Mouse (Mus musculus) hematopoietic stem cell, adult 5-6 weeks (primary cell): ENCODE data around the gene Fam71f2. TPM values are rescaled to one million over a fixed set of nuclear protein-coding genes. Genes with fewer than 3 reads are reported as not detected.

Source experiments
- ATAC-seq, 2 experiments: fragments of 125-278 bp in 1 of 2; replicated peaks in 1 of 2; 2 replicates each; pipeline ENCODE4 v1.8.0; 2016 to 2017; ENCODE audit warnings: inconsistent platforms in 2 of 2, mild to moderate bottlenecking in 2 of 2, moderate number of reproducible peaks in 2 of 2, low read depth in 1 of 2, moderate TSS enrichment in 1 of 2; ENCODE audit not compliant: low FRiP score in 2 of 2, poor library complexity in 2 of 2, severe bottlenecking in 2 of 2, insufficient read depth in 1 of 2, low TSS enrichment in 1 of 2
- total RNA-seq: library from RNA; stranded (forward); fragments of 172-1452, 232-1000 nt; gene quantifications from 2 replicates; pipeline ENCODE4 v1.2.3, GENCODE M21; 2017

The Fam71f2 gene
- total RNA-seq, result 1.6 TPM in 1 of 2 replicates, not detected in the other

GRCm38 (mm10) chr6:29279293-29279692 lies at the start of gene Fam71f2:
Gene Fam71f2, plus strand, starts transcription at chr6:29279593.
- ATAC-seq, result no peak

DNA sequence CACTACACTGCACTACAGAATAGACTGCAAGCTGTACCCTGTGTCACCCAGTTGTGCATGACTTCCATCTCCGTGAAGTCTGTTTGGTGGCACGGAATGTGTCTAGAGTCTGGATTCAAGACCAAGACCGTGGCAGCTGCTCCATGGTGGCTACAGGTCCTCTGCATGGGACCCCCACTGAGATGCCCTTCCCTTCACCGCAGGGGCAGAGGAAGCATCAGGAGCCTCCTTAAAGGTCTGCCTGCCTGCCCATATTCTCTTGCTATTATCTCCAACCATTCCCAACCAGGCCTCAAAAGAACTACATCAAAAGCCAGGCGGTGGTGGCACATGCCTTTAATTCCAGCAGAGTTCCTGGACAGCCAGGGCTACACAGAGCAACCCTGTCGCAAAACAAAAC lies 49.0 kb upstream of the Fam71f2 start:
- ATAC-seq, result no peak

DNA sequence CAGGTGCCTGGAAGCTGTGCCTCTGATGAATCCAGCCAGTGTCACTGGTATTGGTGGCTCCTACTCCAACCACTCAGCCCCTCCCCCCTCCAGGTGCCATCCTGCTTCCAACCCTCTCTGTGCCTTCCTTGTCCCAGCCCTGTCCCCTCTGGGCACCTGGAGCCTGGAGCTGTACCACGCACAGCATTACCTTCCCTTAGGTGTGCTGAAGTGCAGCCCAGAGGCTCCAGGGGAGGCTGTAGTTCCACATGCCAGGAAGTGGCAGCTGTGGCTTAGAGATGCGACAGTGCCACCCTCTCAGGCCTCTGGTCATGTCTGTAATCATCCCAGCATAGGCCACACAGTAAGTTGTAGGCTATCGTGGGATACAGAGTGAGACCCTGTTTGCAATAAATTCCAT lies 47.6 kb upstream of the Fam71f2 start:
- ATAC-seq, result no peak

DNA sequence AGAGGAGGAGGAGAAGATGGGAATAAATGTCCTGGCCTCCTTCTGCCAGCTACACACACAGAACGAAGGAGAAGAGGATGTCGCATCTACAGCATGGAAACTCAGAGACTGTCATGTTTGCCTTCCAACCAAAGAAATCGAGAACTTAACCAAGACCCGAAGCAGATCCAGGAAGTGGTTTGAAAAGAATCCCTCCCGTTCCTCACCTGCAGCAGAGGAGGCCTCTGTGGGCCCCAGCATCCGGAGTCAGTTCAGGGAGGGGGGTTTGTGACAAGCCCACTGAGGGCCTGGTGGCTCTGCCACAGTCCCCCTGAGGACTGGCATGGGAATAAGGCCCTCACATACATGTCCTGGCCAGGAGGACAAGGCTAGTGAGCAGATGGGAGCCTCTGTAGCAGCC lies 47.1 kb upstream of the Fam71f2 start:
- ATAC-seq, result peak; percentile 71 to 72

DNA sequence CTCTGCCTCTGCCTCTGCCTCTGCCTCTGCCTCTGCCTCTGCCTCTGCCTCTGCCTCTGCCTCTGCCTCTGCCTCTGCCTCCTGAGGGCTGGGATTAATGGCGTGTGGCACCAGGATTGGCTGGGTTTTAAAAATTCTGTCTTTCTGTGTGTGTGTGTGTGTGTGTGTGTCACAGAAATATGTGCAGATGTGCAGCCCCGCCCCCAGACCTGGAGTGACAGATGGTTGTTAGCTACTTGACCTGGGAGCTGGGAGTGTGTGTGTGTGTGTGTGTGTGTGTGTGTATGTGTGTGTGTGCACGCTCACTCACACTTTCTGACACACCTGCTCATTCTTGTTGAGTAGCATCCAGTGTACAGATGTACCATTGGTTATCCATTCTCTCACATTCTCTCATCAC lies 45.7 kb upstream of the Fam71f2 start:
- ATAC-seq, result no peak

DNA sequence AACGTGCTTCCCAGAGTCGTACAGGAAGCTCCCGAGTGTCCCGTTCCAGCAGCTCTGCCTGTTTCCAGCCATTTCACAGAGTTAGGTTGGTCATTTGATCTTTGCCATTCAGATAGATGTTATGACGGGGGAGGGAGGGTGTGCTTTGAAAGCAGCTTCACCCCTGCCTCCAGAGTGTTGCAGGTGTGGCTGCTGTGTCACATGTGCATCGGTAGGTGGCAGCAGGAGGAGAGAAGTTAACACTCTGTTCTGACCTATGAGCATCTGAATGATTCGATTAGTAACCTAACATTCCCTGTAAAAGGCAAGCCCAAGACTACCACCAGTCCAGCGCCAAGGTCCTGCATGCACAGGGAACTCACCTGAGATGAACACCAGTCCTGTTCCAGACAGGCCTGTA lies 45.1 kb upstream of the Fam71f2 start:
- ATAC-seq, result peak; percentile 34 to 47; a peak in 1 of 4 replicates

- peak; percentile 56 to 63 for ATAC-seq
These were observed 38.6 kb upstream of the Fam71f2 start for GRCm38 (mm10) chr6:29240806-29241205.

DNA sequence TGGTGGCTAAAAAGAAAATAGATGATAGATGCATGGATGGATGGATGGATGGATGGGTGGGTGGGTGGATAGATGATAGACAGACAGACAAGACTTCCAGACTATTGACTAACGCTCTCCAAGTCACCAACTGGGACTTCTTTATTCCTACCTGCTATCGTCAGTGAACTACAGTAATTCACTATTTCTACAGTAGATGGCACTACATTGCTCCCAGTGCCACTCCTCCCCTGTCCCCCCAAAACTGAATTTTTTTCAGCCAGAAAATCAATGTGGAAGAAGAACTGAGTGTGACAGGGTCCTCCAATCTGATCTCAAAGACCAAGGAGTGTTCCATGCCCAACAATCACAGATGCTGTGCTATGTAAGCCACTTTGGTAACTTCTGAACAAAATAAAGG lies 37.7 kb upstream of the Fam71f2 start:
- ATAC-seq, result peak in 1 of 2 experiments; percentile 34; a peak in 1 of 4 replicates

DNA sequence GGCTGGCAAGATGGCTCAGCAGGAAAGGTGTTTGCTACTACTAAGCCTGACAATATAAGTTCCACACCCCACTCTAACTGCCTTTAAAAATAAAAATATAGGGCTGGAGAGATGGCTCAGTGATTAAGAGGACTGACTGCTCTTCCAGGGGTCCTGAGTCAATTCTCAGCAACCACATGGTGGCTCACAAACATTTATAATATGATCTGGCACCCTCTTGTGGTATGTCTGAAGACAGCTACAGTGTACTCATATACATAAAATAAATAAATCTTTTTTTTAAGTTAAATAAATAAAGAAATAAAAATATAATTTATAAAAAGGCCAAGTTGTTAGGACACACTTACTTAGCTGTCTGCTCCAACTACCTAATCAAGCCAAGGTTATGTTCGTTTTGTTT lies 37.1 kb upstream of the Fam71f2 start:
- no peak for ATAC-seq

- ATAC-seq, result peak; percentile 46 to 74; a peak in 3 of 4 replicates
These were observed 33.9 kb upstream of the Fam71f2 start for GRCm38 (mm10) chr6:29245272-29246120.

DNA sequence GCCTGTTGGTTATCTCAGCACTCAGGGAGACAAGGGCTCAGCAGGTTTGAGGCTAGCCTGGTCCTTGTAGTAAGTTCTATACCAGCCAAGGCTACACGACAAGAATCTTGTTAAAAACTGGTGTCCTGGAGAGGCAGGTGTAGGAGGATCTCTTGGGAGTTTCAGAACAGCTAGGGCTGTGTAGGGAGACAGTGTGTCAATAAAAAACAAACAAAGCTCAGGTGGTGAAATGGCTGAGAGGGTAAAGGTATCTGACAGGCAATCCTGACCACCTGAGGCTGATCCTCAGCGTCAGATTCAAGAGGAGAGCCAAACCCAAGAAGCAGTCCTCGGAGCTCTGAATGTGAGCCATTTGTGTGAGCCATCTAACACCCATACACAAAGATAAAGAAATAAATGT lies 33.2 kb upstream of the Fam71f2 start:
- no peak for ATAC-seq

- ATAC-seq, result peak; percentile 78 to 80
These were observed 32.8 kb upstream of the Fam71f2 start for GRCm38 (mm10) chr6:29246585-29246984.

GRCm38 (mm10) chr6:29247072-29247471 lies 32.3 kb upstream of the Fam71f2 start:
- no peak for ATAC-seq

DNA sequence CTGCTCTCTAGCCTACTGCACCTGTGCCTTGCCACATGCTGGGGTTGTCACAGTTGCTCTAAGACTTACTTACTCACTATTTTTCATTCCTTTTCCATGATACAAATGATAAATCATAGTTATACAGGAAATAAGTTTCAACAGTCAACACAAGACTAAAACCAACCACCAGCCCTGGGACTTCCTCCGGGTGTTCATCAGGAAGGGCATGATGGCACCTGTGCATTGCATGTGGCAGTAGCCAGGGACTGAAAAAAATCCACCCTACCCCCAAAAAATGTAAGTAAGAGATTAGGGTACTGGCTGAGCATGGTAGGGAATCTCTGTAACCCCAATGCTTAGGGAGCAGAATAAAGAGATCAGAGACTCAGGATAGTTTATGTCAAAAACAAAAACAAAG lies 20.0 kb upstream of the Fam71f2 start:
- ATAC-seq, result peak; percentile 56 to 74

DNA sequence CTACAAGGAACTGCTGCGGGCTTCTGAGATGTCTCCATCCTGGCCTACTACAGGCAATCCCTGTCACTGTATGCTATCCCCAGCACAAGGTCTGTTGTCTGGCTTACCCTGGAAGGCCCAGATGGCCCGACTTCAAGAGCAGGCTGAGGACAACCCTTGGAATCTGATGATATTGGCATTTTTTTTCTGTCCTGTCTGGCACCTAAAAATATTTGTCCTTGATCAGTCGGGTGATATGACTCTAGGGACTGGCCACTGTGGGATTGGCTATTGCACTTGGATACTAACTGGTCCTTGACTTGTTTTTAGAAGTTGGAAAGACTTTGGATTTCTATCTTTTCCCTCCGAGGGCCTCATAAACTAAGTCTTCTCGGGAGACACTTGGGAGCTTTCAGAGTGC lies 17.6 kb upstream of the Fam71f2 start:
- no peak for ATAC-seq

DNA sequence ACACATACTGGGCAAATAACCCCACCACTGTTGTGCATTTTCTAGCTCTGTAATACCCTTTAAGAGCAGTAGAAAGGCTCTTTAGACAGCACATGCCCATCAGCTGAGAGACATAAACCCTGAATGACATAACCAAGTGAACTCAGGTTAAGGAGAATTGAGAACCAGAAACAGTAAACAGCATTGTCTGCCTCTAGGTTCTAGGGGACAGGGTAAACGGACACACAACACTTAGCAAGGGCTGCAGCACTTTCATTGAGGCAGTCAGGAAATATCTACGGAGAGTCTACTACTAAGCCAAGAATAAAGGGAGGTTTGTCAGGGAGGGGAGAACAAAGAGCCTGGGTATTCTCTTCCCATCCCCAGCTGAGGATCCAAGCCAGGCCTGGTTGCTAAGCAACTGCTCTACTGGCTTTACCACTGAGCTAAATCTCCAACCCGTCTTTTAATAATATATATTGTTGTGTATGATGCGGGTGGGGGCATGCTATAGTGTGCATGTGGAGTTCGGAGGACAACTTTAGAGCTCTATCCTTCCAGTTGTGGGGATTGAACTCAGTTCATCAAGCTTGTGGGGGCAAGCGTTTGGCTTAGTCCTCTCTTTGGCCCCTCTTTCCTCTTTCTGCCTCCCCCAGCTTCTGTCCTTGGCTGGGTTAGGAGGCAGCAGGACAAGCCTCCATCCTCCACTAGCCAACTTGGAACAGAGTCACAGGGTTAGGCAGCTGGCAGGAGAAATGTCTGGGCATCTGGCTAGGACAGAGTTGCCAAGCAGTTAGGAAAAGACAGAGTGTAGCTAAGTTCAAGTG lies 15.5 kb upstream of the Fam71f2 start:
- no peak for ATAC-seq

GRCm38 (mm10) chr6:29264456-29264781 lies 15.0 kb upstream of the Fam71f2 start:
- ATAC-seq, result no peak

GRCm38 (mm10) chr6:29266936-29267335 lies 12.5 kb upstream of the Fam71f2 start:
- ATAC-seq, result no peak
